Mouse (Mus musculus) embryonic fibroblast, embryonic 13.5 days (primary cell): ENCODE data around the gene Bicc1.

Experiments
- CTCF ChIP-seq: IDR thresholded peaks from 2 replicates; pipeline ENCODE4 v1.5.1; 2011; ENCODE audit warnings: mild to moderate bottlenecking, control low read depth, low read length, moderate library complexity, borderline replicate concordance; ENCODE audit not compliant: insufficient read depth
- POLR2A ChIP-seq: IDR thresholded peaks from 2 replicates; pipeline ENCODE4 v1.6.1; 2011; ENCODE audit warnings: low read depth, mild to moderate bottlenecking, control low read depth, low read length, moderate library complexity

DNA sequence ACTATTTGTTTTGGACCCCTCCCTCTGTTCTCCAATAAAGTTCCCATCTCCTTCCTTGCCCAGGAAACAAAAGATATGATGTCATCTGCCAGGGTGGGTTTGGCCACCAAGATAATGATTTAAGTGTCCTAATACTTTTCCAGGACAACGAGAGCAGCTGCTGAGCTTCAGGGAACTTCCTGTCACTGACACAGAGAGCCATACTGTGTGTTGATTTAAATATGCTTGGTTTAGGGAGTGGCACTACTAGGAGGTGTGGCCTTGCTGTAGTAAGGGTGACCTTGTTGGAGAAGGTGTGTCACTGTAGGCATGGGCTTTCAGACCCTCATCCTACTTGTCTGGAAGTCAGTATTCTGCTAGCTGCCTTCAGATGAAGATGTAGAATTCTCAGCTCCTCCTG is 281.5 kb downstream of the Bicc1 start:
- no peak for TF ChIP-seq CTCF
- TF ChIP-seq POLR2A: no peak
